Mouse (Mus musculus) lung, postnatal 4 days (tissue): Measurements from ENCODE around the gene Arrdc3.
"Not testable (repeated sequence)": the region's sequence is repeated elsewhere in the genome, so short reads cannot be mapped to it uniquely, and the experiment has no call there.

Experiments
- DNase-seq, 2 experiments: peaks; one replicate each; pipeline ENCODE4 v3.0.0; 2021

Gene Arrdc3

DNA sequence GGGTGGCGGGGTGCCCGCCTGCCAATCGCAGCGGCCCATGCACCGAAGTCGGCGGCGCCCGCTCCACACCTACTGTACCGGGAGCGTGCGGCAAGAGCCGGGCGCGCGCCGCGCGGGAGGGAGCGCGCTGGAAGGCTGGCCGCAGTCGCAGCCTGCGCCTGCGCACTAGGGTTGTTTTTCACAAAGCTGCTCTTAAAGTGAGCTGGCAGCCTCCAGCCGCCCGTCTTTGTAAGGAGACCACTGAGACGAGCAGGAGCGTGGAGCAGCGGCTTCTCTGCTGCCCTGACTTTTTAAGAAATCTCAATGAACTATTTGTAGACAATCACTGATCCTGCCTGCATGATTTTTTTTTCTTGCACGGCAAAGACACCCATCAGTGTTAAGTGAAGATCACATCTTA lies at the start of gene Arrdc3:
TSS of gene Arrdc3 (plus strand) at position 195 of the 400 bp plus-strand sequence.
- DNase-seq = peak; percentile 97 to 99

DNA sequence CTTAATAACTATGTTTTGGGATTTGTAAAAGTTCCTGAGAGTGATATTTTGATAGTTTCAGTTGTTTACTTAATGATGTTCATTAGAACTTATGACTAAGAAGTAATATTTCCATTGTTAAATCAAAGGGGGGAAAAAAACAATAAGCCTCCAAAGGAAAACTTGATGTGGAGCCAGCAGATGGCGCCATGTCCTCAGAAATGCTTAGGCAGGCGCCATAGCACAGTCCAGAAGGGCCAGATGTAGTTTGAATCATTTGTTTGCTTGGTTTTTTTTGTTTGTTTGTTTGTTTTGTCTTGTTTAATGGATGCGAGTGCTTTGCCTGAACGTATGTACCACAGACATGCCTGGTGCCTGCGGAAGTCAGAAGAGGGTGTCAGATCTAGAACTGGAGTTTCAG lies 21.0 kb upstream of the Arrdc3 start:
- DNase-seq = peak; percentile 53 to 74

DNA sequence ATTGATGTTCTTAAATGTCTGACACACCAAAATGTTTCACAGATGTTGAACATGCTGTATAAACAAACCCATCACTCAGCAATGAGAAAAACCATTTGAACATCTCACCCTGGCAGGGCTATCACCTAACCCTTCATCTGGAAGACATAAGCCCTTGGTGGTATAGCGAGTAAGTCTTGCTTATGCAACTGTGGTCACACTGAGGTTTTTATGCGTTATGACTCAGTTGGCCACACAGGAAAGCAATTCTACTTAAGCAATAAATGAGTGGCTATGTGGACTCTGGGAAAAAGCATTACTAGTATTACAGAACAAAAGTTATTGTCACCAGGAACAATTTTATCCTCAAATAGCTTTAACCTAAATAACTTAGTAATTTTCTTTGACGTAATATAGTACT lies 19.0 kb upstream of the Arrdc3 start:
- no peak for DNase-seq

DNA sequence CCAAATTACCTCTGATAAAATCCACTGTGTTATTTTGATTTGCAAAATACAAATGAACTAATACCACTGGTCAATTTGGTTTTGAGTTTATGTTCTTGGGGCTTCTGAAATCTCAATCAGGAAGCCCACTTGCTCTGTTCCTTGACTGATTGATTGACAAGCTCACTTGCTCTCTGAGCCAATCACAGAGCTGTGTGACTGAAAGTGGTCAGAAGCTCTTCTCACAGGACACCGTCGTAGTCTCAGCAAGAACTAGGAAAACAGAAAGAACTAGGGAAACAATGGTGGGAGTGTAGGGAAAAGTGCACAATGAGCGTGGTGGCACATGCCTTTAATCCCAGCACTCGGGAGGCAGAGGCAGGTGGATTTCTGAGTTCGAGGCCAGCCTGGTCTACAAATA lies 8.1 kb upstream of the Arrdc3 start:
- DNase-seq = no peak

DNA sequence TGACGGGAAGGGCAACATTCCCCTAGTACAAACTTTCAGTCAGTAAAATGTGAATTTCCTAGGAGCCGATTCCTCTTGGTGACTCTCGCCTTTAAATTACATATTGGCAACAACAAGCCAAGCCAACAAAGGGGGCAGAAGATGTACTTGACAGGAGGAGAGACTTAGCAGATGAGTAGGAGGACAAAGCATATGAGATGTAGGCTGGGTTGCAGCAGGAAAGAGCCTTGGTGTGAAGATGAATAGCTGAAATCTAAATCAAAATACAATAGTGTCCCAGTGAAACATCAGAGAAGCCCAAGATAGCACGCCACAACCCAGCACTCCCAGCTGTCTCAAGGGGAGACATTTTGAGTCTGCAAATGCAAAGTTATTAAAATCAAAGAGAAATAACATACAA lies 2.4 kb upstream of the Arrdc3 start:
- DNase-seq = no peak

DNA sequence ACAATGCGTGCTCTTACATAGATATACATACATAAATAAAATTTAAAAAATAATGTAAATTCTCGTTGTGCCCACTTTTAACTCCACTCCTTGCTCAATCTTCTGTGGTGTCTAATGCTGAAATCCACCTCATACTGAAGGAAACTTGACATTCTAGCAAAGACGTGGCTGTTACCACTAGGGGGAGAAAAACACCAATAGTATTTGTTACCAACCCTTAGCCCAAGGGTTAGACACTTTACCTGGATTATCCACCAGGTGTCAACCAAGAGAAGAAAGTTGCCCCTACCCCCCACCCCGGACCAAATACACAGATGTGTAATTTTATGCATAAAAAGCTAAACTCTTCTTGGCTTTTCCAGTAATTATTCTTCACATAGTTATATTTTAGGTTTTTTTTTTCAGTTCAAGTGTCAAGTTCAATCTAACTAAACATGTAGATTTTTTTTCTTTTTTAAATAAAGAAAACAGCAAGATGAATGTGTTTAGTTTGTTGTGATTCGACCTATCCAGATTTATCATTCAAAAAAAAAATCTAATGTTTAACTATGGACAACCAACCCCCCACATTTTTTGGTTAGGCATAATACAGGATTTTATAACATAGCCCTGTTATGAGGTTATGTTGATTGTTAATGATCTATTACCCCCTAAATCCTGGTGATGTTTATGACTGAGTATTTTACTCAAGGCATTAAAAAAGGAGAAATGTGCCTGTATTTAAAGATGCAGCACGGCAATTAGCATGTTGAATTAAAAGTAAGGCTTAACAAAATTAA lies 1.3 kb upstream of the Arrdc3 start:
- DNase-seq = peak in 1 of 2 experiments; percentile 65

DNA sequence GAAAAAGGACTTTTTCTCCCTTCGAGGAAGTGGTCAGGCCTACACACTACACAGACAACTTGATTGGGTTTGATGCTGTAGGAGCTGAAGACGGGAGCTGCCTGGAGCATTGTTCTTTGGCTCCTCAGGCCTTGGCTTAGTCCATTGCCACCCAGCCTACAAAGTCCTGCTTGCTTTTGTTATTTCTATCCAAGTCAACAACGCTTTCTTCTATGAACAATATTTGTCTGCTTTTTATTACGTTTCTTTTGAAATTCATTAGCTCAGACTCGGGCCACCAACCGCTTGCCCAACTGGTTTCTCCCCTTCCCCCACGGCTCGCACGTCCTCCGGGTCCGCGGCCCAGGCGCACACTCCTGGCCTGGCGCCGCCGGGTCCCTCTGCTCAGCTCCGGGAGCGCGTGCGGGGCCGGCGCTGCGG lies 458 bp upstream of the Arrdc3 start:
- DNase-seq = no peak

DNA sequence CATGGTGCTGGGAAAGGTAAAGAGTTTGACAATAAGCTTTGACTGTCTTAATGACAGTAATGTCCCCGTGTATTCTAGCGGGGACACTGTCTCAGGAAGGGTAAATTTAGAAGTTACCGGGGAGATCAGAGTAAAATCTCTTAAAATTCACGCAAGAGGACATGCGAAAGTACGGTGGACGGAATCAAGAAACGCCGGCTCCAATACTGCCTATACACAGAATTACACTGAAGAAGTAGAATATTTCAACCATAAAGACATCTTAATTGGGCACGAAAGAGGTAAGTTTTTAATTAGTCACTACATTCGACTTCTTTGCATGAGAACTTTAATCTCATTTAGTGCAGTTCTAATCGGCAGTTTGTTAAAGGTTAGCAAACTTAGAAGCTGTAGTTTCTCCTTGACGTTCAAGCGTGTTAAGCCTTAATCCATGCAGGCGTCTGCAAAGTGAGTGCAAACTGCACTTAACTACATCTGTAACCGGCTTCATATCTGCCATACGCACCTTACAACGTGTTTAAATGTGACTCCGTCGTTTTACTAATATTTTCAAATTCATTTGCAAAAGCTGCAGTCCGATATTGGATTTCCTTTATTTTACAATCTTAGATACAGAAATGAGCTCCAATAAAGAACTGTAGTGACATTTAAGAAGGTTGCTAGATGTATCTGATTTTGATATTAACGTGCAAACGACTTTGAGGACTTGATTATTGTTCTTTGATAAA lies 629 bp downstream of the Arrdc3 start:
- DNase-seq = no peak

DNA sequence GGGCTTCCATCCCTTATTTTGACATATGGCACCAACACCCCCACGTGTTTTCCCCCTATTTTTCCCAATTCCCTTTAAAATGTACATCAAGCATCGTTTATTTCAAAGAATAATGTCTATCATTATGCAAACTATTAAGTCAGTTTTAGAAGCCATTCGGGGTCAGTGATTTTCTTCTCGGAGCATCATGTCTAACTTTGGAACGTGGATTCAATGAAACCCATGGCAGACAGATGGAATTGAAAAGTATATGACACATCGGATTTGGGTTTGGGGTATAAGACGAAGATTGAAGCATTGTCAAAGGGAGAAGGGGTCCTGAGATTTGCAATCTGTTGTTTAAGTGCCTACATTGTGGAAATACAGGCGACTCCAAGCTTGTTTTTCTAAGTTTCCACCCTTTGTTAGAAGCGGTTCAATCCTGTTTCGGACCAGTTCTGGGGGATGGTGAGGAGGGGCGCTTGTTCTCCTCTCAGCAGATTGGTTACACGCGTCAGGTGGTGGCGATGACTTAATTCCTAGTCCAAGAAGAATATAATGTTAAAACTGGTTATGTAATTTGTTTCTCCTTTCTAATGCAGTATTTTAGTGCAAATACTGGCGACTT lies 1.3 kb downstream of the Arrdc3 start:
- DNase-seq = peak; percentile 68 to 72

DNA sequence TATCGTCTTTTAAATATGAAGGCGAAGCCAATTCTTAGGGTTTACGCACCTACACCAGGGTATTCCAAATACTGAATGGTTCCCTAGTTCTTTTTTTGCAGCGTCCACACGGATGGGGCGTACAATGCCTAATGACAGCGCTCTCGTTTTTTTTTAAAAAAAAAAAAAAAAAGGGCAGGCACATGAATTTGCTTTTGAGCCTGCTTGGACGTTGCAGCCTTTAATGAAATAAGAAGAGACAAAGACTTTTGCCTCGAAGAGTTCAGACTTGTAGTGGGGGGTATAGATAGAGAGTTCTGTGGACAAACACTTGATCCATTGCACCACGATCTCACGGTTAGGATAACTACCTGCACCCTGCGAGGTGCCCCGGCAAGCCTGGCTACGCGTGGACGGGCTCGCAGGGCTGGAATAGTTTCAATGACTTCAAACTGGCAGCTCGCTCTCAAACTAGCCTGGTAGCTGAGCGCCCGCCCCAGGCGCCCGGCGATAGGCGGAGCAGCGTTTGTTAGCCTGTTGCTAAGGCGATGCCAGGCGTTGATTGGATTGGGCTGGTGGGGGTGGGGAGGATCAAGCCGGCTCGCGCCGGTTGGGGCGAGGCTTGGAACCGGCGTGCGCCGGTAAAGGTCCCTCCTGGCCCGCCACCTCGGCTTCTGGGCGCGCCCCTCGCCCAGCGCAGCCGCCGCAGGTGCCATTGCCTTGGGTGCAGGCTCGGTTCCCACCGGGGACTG lies 2.1 kb downstream of the Arrdc3 start:
- DNase-seq = peak; percentile 95 to 97

DNA sequence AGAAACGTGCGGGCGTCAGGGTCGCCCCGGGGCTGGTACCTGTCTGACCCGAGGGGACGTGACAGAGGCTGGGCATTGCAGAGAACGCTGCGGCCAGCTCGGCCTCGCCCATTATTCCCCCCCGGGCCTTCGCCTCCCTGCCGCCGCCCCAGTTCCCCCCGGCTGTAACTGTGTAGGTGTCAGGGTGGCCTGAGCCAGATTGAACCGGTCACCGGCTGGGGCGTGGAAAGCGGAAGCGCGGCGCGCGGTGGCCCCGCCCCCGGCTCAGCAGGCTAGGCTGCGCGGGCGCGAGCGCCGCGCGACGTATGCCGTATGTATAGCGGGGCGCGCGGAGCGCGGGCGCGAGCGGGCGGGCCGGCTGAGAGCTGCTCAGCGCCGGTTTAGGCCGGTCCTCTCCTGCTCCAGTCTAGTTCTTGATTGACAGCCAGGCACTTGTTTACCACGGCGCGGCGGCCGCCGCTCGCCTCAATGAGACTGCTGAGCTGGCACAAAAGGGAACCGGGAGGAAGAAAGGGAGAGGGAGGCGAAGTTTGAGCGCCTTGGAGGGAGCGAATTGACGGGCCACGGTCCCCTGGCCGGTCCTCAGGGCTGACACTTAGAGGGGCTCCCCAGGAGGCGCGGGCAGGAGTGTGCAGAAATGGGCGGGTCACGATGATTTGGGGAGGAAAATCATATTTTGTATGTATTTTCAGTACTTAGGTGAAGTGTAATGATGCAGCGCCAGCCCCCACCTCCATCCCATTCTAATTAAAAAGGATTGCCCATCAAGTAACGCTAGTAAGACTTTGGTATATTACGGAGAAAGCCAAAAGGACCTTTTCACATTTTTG lies 2.9 kb downstream of the Arrdc3 start:
- DNase-seq = peak; percentile 96 to 98

DNA sequence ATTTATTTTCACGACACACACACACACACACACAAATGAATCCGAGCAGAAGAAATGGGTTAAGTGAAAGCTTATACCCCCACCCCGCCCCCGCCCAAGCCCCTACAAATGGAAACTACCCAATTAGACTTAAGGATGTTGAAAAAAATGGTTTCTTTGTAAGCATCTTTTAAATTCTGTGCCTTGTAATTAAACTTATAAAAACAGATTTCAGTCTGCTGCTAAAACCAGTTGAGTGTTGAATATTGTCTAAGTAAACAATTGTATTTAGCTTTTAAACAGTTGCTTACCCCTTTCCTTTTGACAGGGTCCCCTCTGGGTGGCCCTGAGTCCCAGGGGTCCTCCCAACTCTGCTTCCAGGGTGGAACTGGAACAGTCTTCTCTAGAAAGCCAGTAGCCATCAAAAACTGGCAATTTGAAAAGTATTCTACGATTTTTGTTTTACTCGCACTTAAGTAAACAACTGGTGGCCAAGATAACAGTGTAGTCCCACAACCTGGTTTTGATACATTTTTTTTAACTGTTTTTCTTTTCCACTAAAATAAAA lies 3.6 kb downstream of the Arrdc3 start:
- no peak for DNase-seq

DNA sequence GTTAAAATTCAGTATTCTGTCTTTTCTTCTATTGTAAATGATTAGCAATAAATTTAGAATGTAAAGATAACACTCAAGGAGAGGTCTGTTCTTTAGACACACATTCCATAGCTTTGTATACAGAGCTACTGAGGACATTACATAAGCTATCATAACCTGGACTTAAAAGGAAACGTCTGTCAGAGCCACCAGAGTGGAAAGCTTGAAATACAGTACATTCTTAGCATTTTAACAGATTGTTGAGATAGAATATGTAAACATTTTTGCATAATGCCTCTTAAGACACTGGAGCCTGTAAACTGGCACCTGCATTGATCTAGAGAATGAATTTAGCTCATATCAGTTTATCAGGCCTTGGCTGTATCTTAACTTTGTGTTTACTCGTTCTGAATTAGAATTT lies 4.7 kb downstream of the Arrdc3 start:
- no peak for DNase-seq

DNA sequence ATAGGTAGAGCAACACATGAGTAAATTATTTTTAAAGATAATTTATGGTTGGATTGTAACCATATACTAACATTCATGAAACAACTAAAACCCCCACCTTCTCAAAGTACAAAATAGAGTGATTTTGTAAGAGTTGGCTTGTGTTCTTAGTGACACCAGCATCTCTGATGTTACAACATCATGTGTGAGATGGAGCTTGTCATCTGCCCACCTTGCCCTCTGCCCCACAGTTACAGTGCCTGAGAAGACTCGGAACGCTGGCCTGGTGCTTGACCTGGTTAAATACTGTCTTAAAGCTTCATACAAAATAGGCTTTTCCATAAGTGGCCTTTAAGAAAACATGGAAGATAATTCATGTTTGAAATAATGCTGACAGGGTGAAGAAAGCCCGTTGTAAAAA lies 11.7 kb downstream of the Arrdc3 start:
- DNase-seq = not testable (repeated sequence)

DNA sequence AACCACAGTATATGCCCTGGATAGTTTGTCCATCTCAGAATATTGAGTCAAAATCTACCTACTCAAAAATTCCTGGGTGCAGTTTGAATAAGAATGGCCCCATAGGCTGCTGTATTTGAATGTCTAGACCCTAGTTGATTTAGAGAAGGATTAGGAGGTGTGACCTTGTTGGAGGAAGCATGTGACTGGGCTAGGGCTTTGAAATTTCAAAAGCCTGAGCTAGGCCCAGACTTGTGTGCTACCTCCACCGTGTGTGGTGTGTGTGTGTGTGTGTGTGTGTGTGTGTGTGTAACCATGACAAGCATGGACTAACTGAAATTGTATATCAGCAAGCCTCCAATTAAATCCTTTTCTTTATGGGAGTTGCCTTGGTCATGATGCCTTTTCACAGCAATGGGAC lies 14.2 kb downstream of the Arrdc3 start:
- DNase-seq = no peak

DNA sequence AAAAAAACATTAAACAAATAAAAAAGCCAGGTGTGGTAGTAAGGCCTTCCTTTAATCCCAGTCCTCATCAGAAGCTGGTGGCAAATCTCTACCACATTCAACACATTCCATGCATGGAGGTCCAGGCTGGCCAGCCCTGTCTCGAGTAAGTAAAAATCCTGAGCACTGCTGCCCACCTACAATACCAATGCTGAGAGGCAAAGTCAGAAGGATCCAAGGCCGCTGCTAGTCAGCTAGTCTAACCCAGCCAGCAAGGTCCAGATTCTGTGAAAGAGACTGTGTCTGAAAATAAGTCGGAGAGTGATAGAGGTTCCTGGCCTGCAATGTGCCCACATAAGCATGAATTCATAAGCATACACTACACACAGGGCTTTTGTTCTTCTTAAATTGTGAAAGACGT lies 14.9 kb downstream of the Arrdc3 start:
- no peak for DNase-seq

DNA sequence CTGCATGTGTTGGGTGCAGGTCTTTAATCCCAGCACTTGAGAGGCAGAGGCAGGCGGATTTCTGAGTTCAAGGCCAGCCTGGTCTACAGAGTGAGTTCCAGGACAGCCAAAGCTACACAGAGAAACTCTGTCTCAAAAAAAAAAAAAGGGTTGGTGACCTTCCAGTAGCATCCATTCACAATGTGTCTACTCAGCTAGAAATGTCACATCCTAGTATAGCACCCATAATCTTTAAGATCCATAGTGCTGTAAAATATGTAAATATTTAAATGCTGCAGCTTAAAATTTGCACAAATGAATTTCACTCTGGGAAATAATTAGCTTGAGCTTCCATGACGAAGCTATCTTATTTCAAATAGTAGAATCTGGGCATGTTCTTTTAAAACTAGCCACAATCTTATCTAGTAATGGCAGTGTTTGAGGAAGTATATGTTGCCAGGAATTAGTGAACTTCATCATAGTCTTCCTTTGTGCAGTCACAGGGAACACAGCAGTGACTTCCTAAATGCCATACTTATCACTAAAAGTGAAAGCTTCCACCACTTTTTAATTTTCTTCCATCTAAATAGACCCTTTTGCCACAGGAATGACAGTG lies 16.3 kb downstream of the Arrdc3 start:
- no peak for DNase-seq

DNA sequence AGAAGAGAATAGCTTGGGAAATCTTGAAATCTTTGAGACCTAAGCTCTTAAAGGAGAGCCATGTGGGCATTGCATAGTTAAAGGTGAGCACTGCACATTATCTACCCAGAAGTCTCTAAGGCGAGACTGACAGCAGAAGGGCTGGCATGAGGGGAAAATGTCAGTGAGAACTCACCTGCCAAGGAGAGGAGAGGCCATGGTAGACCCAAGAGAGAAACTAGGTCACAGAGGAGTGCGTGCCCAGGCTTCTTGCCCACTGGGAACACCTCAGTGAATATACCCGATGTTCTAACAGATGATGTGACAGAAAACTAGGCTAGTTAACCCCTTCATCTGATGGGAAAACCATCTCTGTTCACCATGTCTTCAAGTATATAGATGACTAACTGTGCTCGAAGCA lies 18.2 kb downstream of the Arrdc3 start:
- no peak for DNase-seq

DNA sequence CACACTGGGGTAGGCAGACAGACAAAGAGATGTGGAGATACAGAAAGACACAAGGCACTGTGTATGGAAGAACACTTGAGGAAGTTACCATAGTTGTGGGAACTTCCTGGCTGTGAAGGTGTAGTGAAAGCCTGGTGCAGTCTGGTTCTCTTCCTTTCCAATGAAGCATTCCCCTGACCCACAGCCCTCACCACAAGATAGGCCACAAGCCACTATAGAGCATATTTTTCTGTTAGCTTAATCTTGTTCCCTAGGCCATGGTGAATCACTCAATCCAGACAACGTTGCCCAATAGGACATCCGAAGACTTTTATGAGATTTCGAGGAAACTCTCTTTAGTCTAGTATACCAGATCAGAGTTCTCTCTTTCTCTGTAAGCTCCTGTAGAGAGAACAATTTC lies 19.6 kb downstream of the Arrdc3 start:
- no peak for DNase-seq

DNA sequence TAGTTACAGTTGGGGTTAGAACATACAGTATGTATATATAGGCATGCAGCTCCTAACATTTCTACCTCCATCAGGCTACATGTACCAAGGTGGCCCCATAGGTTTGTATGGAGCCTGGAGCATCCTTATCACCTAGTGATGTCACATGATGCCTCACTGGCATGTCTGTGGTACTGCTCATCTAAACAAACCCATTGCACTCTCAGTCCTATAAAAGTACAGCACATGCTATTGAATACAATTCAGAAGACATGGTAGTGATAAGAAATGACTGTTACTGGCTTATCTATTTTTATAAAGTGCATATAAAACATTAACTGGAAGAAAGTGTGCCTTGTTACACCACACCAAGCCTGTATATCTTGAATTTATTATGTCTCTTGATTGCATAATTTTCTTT lies 30.2 kb downstream of the Arrdc3 start:
- no peak for DNase-seq

DNA sequence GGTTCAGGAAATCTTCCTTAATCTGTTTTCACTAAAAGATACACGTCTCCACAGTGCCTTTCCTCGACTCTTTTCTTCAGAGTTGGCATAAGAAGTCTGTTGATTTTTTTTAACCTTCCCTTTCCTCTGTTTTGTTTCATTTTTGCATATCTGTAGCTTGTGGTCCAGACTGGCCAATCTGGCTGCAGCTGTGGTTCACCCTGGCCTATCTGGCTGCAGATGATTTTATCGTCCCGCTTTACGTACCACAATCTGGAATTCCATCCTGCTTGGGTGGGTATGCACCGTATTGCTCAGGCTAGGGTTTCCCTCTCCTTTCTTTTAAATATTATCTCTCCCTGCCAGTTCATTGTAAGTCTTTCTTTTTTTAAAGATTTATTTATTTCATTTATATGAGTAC lies 37.8 kb downstream of the Arrdc3 start:
- DNase-seq = no peak
